Mouse (Mus musculus): ENCODE data around the gene Il2rb.

- no peak for TF ChIP-seq POLR2A (IDR thresholded peaks at IDR 0.05; ENCODE audit: low read depth, low read length)
- TF ChIP-seq CTCF (IDR thresholded peaks at IDR 0.05; ENCODE audit: extremely low read depth, insufficient read depth, insufficient read length, insufficient replicate concordance), result no peak
Observed at GRCm38 (mm10) chr15:78541606-78542005, 46.5 kb upstream of the Il2rb start.
